In the genomic region with DNA sequence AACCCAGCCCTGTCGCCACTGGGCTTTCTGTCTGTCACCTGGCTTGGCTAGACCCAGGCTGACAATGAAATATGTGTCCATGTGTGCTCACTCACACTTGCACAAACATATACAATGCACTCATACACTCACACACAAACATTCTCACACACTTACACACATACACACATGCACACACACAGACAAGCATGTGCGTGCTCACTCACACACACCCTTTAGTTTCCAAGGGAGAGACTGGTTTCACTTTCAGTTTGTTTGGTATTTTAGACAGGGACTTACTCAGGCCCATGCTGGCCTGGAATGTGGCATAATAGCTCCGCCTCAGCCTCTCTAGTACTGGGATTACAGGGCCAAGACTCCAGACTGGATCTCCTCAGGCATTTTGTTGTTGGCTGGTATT, we compare ENCODE assay signal across 9 mouse cellular contexts.
A peak's percentile ranks its signal among the peaks of the same experiment; 100 is the strongest.
DNase-seq lines count a peak whose midpoint lies in the region; ATAC-seq and TF ChIP-seq lines count a peak whose summit lies in the region.
"Had no signal": no experiment of that assay in that cellular context is flagged by ENCODE, and none has a peak within 500 bp of the region (broad histone marks: within the 10 kb centered on the region; RNA-seq: fewer than 3 reads in every experiment).

No protein-coding gene starts in this region.

- TF ChIP-seq CTCF in MEL (IDR thresholded peaks at IDR 0.05 in 2 of 3, conservative IDR thresholded peaks at IDR 0.05 in 1 of 3; ENCODE audit: control insufficient read depth in 1 of 3, insufficient read depth in 1 of 3, low read depth in 2 of 3, low read length in 3 of 3, poor library complexity in 1 of 3, severe bottlenecking in 1 of 3): no peak
- no peak for TF ChIP-seq CTCF in liver, postnatal 0 days (IDR thresholded peaks at IDR 0.05; ENCODE audit: low read depth)

- peak overlapping the region; percentile 24 for H3K9ac ChIP-seq in MEL (ENCODE audit: control insufficient read depth, low read depth, low read length, poor library complexity, severe bottlenecking)
- H3K9ac ChIP-seq in heart, embryonic 12.5 days: 0 out of 2 replicates have a peak overlapping the region, but pooled peaks have one; percentile 4
- H3K9ac ChIP-seq in liver, postnatal 0 days (replicated peaks): no peak overlapping the region
- no peak overlapping the region for H3K9ac ChIP-seq in midbrain, embryonic 13.5 days (replicated peaks)
- H3K9ac ChIP-seq: forebrain, postnatal 0 days had no signal

- peaks cover 0 to 3% of the 10 kb centered on the region in 2 experiments; a peak in 1 of 4 replicates for H3K36me3 ChIP-seq in MEL (ENCODE audit: control insufficient read depth in 1 of 2, insufficient read depth in 2 of 2, low read length in 2 of 2)
- H3K36me3 ChIP-seq in heart, embryonic 12.5 days: no peaks in the 10 kb centered on the region
- no peaks in the 10 kb centered on the region for H3K36me3 ChIP-seq in liver, postnatal 0 days (replicated peaks; ENCODE audit: insufficient read depth, low read length)
- no peaks in the 10 kb centered on the region for H3K36me3 ChIP-seq in midbrain, embryonic 13.5 days

- H3K27me3 ChIP-seq in MEL (ENCODE audit: control insufficient read depth in 1 of 2, insufficient read depth in 2 of 2, low read length in 2 of 2): no peaks in the 10 kb centered on the region
- no peaks in the 10 kb centered on the region for H3K27me3 ChIP-seq in heart, embryonic 12.5 days (replicated peaks)
- H3K27me3 ChIP-seq in liver, postnatal 0 days (ENCODE audit: insufficient read depth, low read length): no peaks in the 10 kb centered on the region
- H3K27me3 ChIP-seq in midbrain, embryonic 13.5 days: no peaks in the 10 kb centered on the region

- no peak for TF ChIP-seq POLR2A in MEL (IDR thresholded peaks at IDR 0.05; ENCODE audit: control insufficient read depth in 1 of 2, insufficient read depth in 1 of 2, low read depth in 1 of 2, low read length in 2 of 2, poor library complexity in 1 of 2)

- no peak overlapping the region for H3K27ac ChIP-seq in MEL (ENCODE audit: control insufficient read depth, low read depth, low read length)
- peak overlapping the region; percentile 16; the same call in 1 of the 2 replicates for H3K27ac ChIP-seq in heart, embryonic 12.5 days (ENCODE audit: poor library complexity, severe bottlenecking)
- no peak overlapping the region for H3K27ac ChIP-seq in liver, postnatal 0 days (ENCODE audit: low read depth)
- no peak overlapping the region for H3K27ac ChIP-seq in midbrain, embryonic 13.5 days
- H3K27ac ChIP-seq: macrophage had no signal

- H3K4me1 ChIP-seq in MEL (ENCODE audit: control insufficient read depth in 1 of 2, insufficient read depth in 2 of 2, low read length in 2 of 2): no peaks in the 10 kb centered on the region; a peak in 1 of 4 replicates
- H3K4me1 ChIP-seq in heart, embryonic 12.5 days (replicated peaks): peaks cover 25% of the 10 kb centered on the region
- 0 out of 2 replicates have a peak, but pooled peaks cover 2% of the 10 kb centered on the region for H3K4me1 ChIP-seq in liver, postnatal 0 days (ENCODE audit: insufficient read depth)
- H3K4me1 ChIP-seq in midbrain, embryonic 13.5 days (replicated peaks): no peaks in the 10 kb centered on the region

- H3K9me3 ChIP-seq in MEL (replicated peaks; ENCODE audit: insufficient read depth, low read length): no peaks in the 10 kb centered on the region
- H3K9me3 ChIP-seq in heart, embryonic 12.5 days (replicated peaks): no peaks in the 10 kb centered on the region
- H3K9me3 ChIP-seq in liver, postnatal 0 days (ENCODE audit: low read length): no peaks in the 10 kb centered on the region
- no peaks in the 10 kb centered on the region for H3K9me3 ChIP-seq in midbrain, embryonic 13.5 days

- DNase-seq in MEL (ENCODE audit: low read depth, low spot score) (peak; percentile 45), R1 (ENCODE audit: low read depth, low spot score) (peak; percentile 10)
- no peak for DNase-seq in liver, postnatal 0 days
- DNase-seq in spleen, postnatal 4 days (ENCODE audit: low spot score in 2 of 2): no peak
- DNase-seq: forebrain, postnatal 0 days had no signal

- peak overlapping the region; percentile 61 for H3K4me2 ChIP-seq in heart, embryonic 12.5 days
- peak overlapping the region; percentile 52 for H3K4me2 ChIP-seq in liver, postnatal 0 days (ENCODE audit: low read depth, low read length)
- H3K4me2 ChIP-seq in midbrain, embryonic 13.5 days (replicated peaks): no peak overlapping the region

- TF ChIP-seq EP300 in MEL (IDR thresholded peaks at IDR 0.05; ENCODE audit: low read depth in 1 of 2, low read length in 2 of 2): no peak
- no peak for TF ChIP-seq EP300 in liver, postnatal 0 days (IDR thresholded peaks at IDR 0.05; ENCODE audit: low read depth)

- no peaks in the 10 kb centered on the region for H3K79me2 ChIP-seq in MEL (ENCODE audit: control insufficient read depth, insufficient read depth, low read length, poor library complexity)

- 0 out of 2 replicates have a peak, but pooled peaks have one; percentile 25 for ATAC-seq in heart, embryonic 12.5 days (ENCODE audit: insufficient number of reproducible peaks, low FRiP score)
- peak; percentile 29; the same call in 1 of the 2 replicates for ATAC-seq in liver, postnatal 0 days
- ATAC-seq in midbrain, embryonic 13.5 days: no peak
- ATAC-seq in activated CD4-positive, CD25-positive, alpha-beta regulatory T cell, adult 4 months: no peak
- ATAC-seq: forebrain, postnatal 0 days had no signal

- WGBS in heart, embryonic 12.5 days: 39% methylated on average over 3 of the region's 3 CpGs
- 50% methylated on average over 3 of the region's 3 CpGs for WGBS in liver, postnatal 0 days (ENCODE audit: insufficient replicate concordance)
- WGBS in midbrain, embryonic 13.5 days: 77% methylated on average over 3 of the region's 3 CpGs

- no peak for TF ChIP-seq RAD21 in MEL (IDR thresholded peaks at IDR 0.05; ENCODE audit: low read depth, low read length)

- peak overlapping the region; percentile 58 to 91 for H3K4me3 ChIP-seq in MEL (ENCODE audit: control insufficient read depth in 1 of 2, insufficient read depth in 1 of 2, low read depth in 2 of 2, low read length in 2 of 2)
- H3K4me3 ChIP-seq in heart, embryonic 12.5 days: 0 out of 2 replicates have a peak overlapping the region, but pooled peaks have one; percentile 0
- no peak overlapping the region for H3K4me3 ChIP-seq in liver, postnatal 0 days (ENCODE audit: low read depth, low read length)
- H3K4me3 ChIP-seq in midbrain, embryonic 13.5 days (replicated peaks): no peak overlapping the region

TF ChIP-seq in MEL, 35 proteins besides CTCF, POLR2A, EP300 and RAD21:
- TF ChIP-seq MXI1 (IDR thresholded peaks at IDR 0.05; ENCODE audit: low read depth, low read length): peak; percentile 75
- peak; percentile 27; the same call in 1 of the 2 replicates for TF ChIP-seq ETS1 (IDR thresholded peaks at IDR 0.05; ENCODE audit: low read depth, low read length)
- no peak for TF ChIP-seq GABPA (IDR thresholded peaks at IDR 0.05; ENCODE audit: low read depth, low read length)
TF ChIP-seq in MEL: peak in this region for 2.

Comparison
In these comparisons a context has a peak if more than half of its experiments do, and no peak if none do; other contexts are left out.
1. DNase-seq: peak in MEL (single experiment) and R1 (single experiment); none in liver, postnatal 0 days (single experiment) and spleen, postnatal 4 days (0 of 2).
2. H3K4me3 ChIP-seq: peak in MEL (2 of 2) and heart, embryonic 12.5 days (single experiment); none in liver, postnatal 0 days (single experiment) and midbrain, embryonic 13.5 days (single experiment).
3. H3K9ac ChIP-seq: peak in MEL (single experiment) and heart, embryonic 12.5 days (single experiment); none in liver, postnatal 0 days (single experiment) and midbrain, embryonic 13.5 days (single experiment).
4. ATAC-seq: peak in heart, embryonic 12.5 days (single experiment) and liver, postnatal 0 days (single experiment); none in midbrain, embryonic 13.5 days (single experiment) and activated CD4-positive, CD25-positive, alpha-beta regulatory T cell, adult 4 months (single experiment).